Mouse (Mus musculus) heart, embryonic 11.5 days (tissue): ENCODE data around the gene Pcsk1n. TPM values are rescaled to one million over a fixed set of nuclear protein-coding genes. Genes with fewer than 3 reads are reported as not detected.

ENCODE experiments used
- polyA plus RNA-seq: library from polyadenylated mRNA; unstranded; fragments of >200 nt; fragmentation: Nextera tagmentation; extraction: Ambion mirVana; gene quantifications from 2 replicates; pipeline ENCODE4 v1.2.1, GENCODE M21; 2014

Gene Pcsk1n
- polyA plus RNA-seq, 1 experiment from 2014 or later: 0.23 TPM

Other genes with a start within 250 kb of the Pcsk1n start
- gene Plp2, start 248.4 kb upstream of the Pcsk1n start, polyA plus RNA-seq: 171 and 181 TPM in 2 replicates
- not detected in 2 replicates for gene Magix, start 238.6 kb upstream of the Pcsk1n start, polyA plus RNA-seq
- gene Gpkow, start 222.7 kb upstream of the Pcsk1n start, polyA plus RNA-seq: 31.2 and 35.7 TPM in 2 replicates
- gene Wdr45, start 205.5 kb upstream of the Pcsk1n start, polyA plus RNA-seq: 16.0 and 16.2 TPM in 2 replicates
- 0.34 TPM in 1 of 2 replicates, not detected in the other for gene Gm45208, start 197.6 kb upstream of the Pcsk1n start, polyA plus RNA-seq
- gene Praf2, start 191.4 kb upstream of the Pcsk1n start, polyA plus RNA-seq: 52.3 and 55.9 TPM in 2 replicates
- gene Ccdc120, start 168.9 kb upstream of the Pcsk1n start, polyA plus RNA-seq: 5.2 and 8.5 TPM in 2 replicates
- gene Tfe3, start 157.3 kb upstream of the Pcsk1n start, polyA plus RNA-seq: 12.1 and 15.0 TPM in 2 replicates
- 26.5 and 26.8 TPM in 2 replicates for gene Gripap1, start 130.1 kb upstream of the Pcsk1n start, polyA plus RNA-seq
- 1.6 TPM in 2 replicates for gene Kcnd1, start 97.5 kb upstream of the Pcsk1n start, polyA plus RNA-seq
- 22.9 and 23.7 TPM in 2 replicates for gene Otud5, start 78.5 kb upstream of the Pcsk1n start, polyA plus RNA-seq
- 5.2 and 5.7 TPM in 2 replicates for gene Pim2, start 41.6 kb upstream of the Pcsk1n start, polyA plus RNA-seq
- 16.9 and 19.1 TPM in 2 replicates for gene Slc35a2, start 35.8 kb upstream of the Pcsk1n start, polyA plus RNA-seq
- 81.0 and 88.2 TPM in 2 replicates for gene Pqbp1, start 20.6 kb upstream of the Pcsk1n start, polyA plus RNA-seq
- 135 and 152 TPM in 2 replicates for gene Timm17b, start 20.5 kb upstream of the Pcsk1n start, polyA plus RNA-seq
- gene Gm10491, start 12.0 kb upstream of the Pcsk1n start, polyA plus RNA-seq: not detected in 2 replicates
- gene Gm10490, start 10.3 kb upstream of the Pcsk1n start, polyA plus RNA-seq: not detected in 2 replicates
- not detected in 2 replicates for gene Eras, start 8.8 kb downstream of the Pcsk1n start, polyA plus RNA-seq
- gene Hdac6, start 28.1 kb downstream of the Pcsk1n start, polyA plus RNA-seq: 23.8 and 27.2 TPM in 2 replicates
- 13.7 and 16.6 TPM in 2 replicates for gene Gata1, start 58.2 kb downstream of the Pcsk1n start, polyA plus RNA-seq
- 0.82 TPM in 1 of 2 replicates, not detected in the other for gene Glod5, start 98.7 kb downstream of the Pcsk1n start, polyA plus RNA-seq
- gene Suv39h1, start 154.9 kb downstream of the Pcsk1n start, polyA plus RNA-seq: 46.1 and 48.6 TPM in 2 replicates
- gene Was, start 170.7 kb downstream of the Pcsk1n start, polyA plus RNA-seq: 0.39 and 0.43 TPM in 2 replicates
- 21.8 and 22.6 TPM in 2 replicates for gene Wdr13, start 213.1 kb downstream of the Pcsk1n start, polyA plus RNA-seq
- gene Rbm3, start 226.1 kb downstream of the Pcsk1n start, polyA plus RNA-seq: 320 and 341 TPM in 2 replicates